Mouse (Mus musculus) hindbrain, embryonic 12.5 days (tissue): ENCODE results near the gene Sel1l. TPM values are rescaled to one million over a fixed set of nuclear protein-coding genes. Genes with fewer than 3 reads are reported as not detected.
A peak's percentile ranks its signal among the peaks of the same experiment; 100 is the strongest.

Source experiments
- ATAC-seq: fragments of 200-750 bp; cut with Nextera tagmentation; 2 replicates; pipeline ENCODE4 v1.8.0; 2017; ENCODE audit warnings: moderate TSS enrichment; ENCODE audit not compliant: low FRiP score
- H3K27ac ChIP-seq: fragments of 300-500 bp; sonication (generic); 2 replicates; pipeline ENCODE4 v1.5.1; 2016; ENCODE audit warnings: mild to moderate bottlenecking
- H3K27me3 ChIP-seq: fragments of 300-500 bp; sonication (generic); 2 replicates; pipeline ENCODE4 v1.6.1; 2016; ENCODE audit warnings: mild to moderate bottlenecking
- H3K36me3 ChIP-seq: fragments of 300-500 bp; sonication (generic); 2 replicates; pipeline ENCODE4 v1.6.1; 2016; ENCODE audit warnings: mild to moderate bottlenecking
- H3K4me1 ChIP-seq: fragments of 300-500 bp; sonication (generic); 2 replicates; pipeline ENCODE4 v1.6.1; 2016
- H3K4me2 ChIP-seq: fragments of 300-500 bp; sonication (generic); replicated peaks from 2 replicates; pipeline ENCODE4 v1.6.1; 2016; ENCODE audit warnings: mild to moderate bottlenecking
- H3K4me3 ChIP-seq: fragments of 300-500 bp; sonication (generic); 2 replicates; pipeline ENCODE4 v1.5.1; 2016; ENCODE audit warnings: mild to moderate bottlenecking
- H3K9ac ChIP-seq: fragments of 300-500 bp; sonication (generic); 2 replicates; pipeline ENCODE4 v1.6.1; 2016; ENCODE audit warnings: mild to moderate bottlenecking, moderate library complexity
- H3K9me3 ChIP-seq: fragments of 300-500 bp; sonication (generic); replicated peaks from 2 replicates; pipeline ENCODE4 v1.6.1; 2016; ENCODE audit warnings: mild to moderate bottlenecking
- WGBS: fragments of 180-500 bp; shearing (Covaris S2); methylation state at CpG from one replicate; pipeline ENCODE4 v1.1.7; 2016; 5-methylcytosine and 5-hydroxymethylcytosine counted together
- polyA plus RNA-seq: library from polyadenylated mRNA; unstranded; fragments of >200 nt; fragmentation: Nextera tagmentation; extraction: Ambion mirVana; gene quantifications from 2 replicates; pipeline ENCODE4 v1.2.1, GENCODE M21; 2016

Gene Sel1l
- polyA plus RNA-seq = 93.1 and 94.7 TPM in 2 replicates

GRCm38 (mm10) chr12:91849045-91849467 lies at the start of gene Sel1l:
Gene Sel1l (minus strand): TSS chr12:91849157.
- H3K27ac ChIP-seq = peak within 1 kb of the TSS; percentile 77
- H3K4me2 ChIP-seq = peak within 1 kb of the TSS; percentile 81
- WGBS = under 1% methylated on average over 34 of the region's 35 CpGs
- no peaks in the 10 kb centered on the region for H3K27me3 ChIP-seq
- peak within 1 kb of the TSS; percentile 89 for H3K9ac ChIP-seq
- H3K4me1 ChIP-seq = peaks cover 14% of the 10 kb centered on the region
- H3K36me3 ChIP-seq = no peaks in the 10 kb centered on the region
- no peaks in the 10 kb centered on the region for H3K9me3 ChIP-seq
- peak within 1 kb of the TSS; percentile 89 for H3K4me3 ChIP-seq
- ATAC-seq = peak; percentile 100

- Histone ChIP-seq H3K36me3 (no peaks in the 10 kb centered on the region), H3K27ac (no peak overlapping the region), H3K9me3 (no peaks in the 10 kb centered on the region), H3K27me3 (no peaks in the 10 kb centered on the region), H3K9ac (no peak overlapping the region), H3K4me1 (no peaks in the 10 kb centered on the region), H3K4me2 (no peak overlapping the region), H3K4me3 (no peak overlapping the region)
- 82% methylated on average over 9 of the region's 9 CpGs for WGBS
- no peak for ATAC-seq
Measured at GRCm38 (mm10) chr12:91892622-91893560, 43.9 kb upstream of the Sel1l start.

GRCm38 (mm10) chr12:91880431-91880830 lies 31.5 kb upstream of the Sel1l start:
- Histone ChIP-seq H3K4me1 (peaks cover 12% of the 10 kb centered on the region; the same call in 1 of the 2 replicates), H3K4me2 (no peak overlapping the region), H3K9ac (no peak overlapping the region), H3K9me3 (no peaks in the 10 kb centered on the region), H3K27me3 (no peaks in the 10 kb centered on the region), H3K4me3 (no peak overlapping the region), H3K27ac (no peak overlapping the region), H3K36me3 (no peaks in the 10 kb centered on the region)
- no peak for ATAC-seq
- 82% methylated on average over 13 of the region's 13 CpGs for WGBS

GRCm38 (mm10) chr12:91878912-91879250 lies 29.9 kb upstream of the Sel1l start:
- Histone ChIP-seq H3K9ac (no peak overlapping the region), H3K36me3 (no peaks in the 10 kb centered on the region), H3K9me3 (no peaks in the 10 kb centered on the region), H3K27ac (no peak overlapping the region), H3K4me1 (peaks cover 15% of the 10 kb centered on the region; the same call in 1 of the 2 replicates), H3K27me3 (no peaks in the 10 kb centered on the region), H3K4me3 (no peak overlapping the region), H3K4me2 (no peak overlapping the region)
- WGBS = 69% methylated on average over 8 of the region's 8 CpGs
- ATAC-seq = no peak

- H3K4me1 ChIP-seq = peaks cover 15% of the 10 kb centered on the region; the same call in 1 of the 2 replicates
- no peaks in the 10 kb centered on the region for H3K9me3 ChIP-seq
- WGBS = 67% methylated on average over 21 of the region's 21 CpGs
- H3K36me3 ChIP-seq = no peaks in the 10 kb centered on the region
- H3K4me2 ChIP-seq = no peak overlapping the region
- ATAC-seq = peak; percentile 63
- peak overlapping the region; percentile 41; the same call in 1 of the 2 replicates for H3K27ac ChIP-seq
- no peaks in the 10 kb centered on the region for H3K27me3 ChIP-seq
- no peak overlapping the region for H3K9ac ChIP-seq
- H3K4me3 ChIP-seq = no peak overlapping the region
Measured at GRCm38 (mm10) chr12:91878056-91878911, 29.3 kb upstream of the Sel1l start.

GRCm38 (mm10) chr12:91877646-91878045 lies 28.7 kb upstream of the Sel1l start:
- no peak overlapping the region for H3K4me2 ChIP-seq
- H3K27ac ChIP-seq = no peak overlapping the region; the same call in 1 of the 2 replicates
- WGBS = 48% methylated on average over 5 of the region's 5 CpGs

GRCm38 (mm10) chr12:91870671-91871070 lies 21.7 kb upstream of the Sel1l start:
- no peak for ATAC-seq
- Histone ChIP-seq H3K9ac (no peak overlapping the region), H3K9me3 (no peaks in the 10 kb centered on the region), H3K4me2 (no peak overlapping the region), H3K27me3 (no peaks in the 10 kb centered on the region), H3K36me3 (no peaks in the 10 kb centered on the region), H3K27ac (no peak overlapping the region), H3K4me1 (peaks cover 4% of the 10 kb centered on the region; the same call in 1 of the 2 replicates), H3K4me3 (no peak overlapping the region)
- WGBS = 92% methylated on average over 11 of the region's 11 CpGs

More at GRCm38 (mm10) chr12:91877646-91878045, 28.7 kb upstream of the Sel1l start:
- H3K9ac ChIP-seq = no peak overlapping the region
- H3K4me1 ChIP-seq = peaks cover 15% of the 10 kb centered on the region; the same call in 1 of the 2 replicates
- H3K4me3 ChIP-seq = no peak overlapping the region
- ATAC-seq = peak; percentile 48; the same call in 1 of the 2 replicates
- no peaks in the 10 kb centered on the region for H3K27me3 ChIP-seq
- H3K36me3 ChIP-seq = no peaks in the 10 kb centered on the region
- H3K9me3 ChIP-seq = no peaks in the 10 kb centered on the region

GRCm38 (mm10) chr12:91869352-91869751 lies 20.4 kb upstream of the Sel1l start:
- 83% methylated on average over 4 of the region's 4 CpGs for WGBS
- H3K27me3 ChIP-seq = no peaks in the 10 kb centered on the region
- no peaks in the 10 kb centered on the region for H3K36me3 ChIP-seq
- H3K4me1 ChIP-seq = no peaks in the 10 kb centered on the region
- H3K9me3 ChIP-seq = no peaks in the 10 kb centered on the region
- H3K4me2 ChIP-seq = no peak overlapping the region
- H3K9ac ChIP-seq = no peak overlapping the region
- H3K27ac ChIP-seq = no peak overlapping the region
- no peak for ATAC-seq
- H3K4me3 ChIP-seq = no peak overlapping the region

GRCm38 (mm10) chr12:91854330-91854729 lies 5.4 kb upstream of the Sel1l start:
- H3K9ac ChIP-seq = no peak overlapping the region
- WGBS = 76% methylated on average over 8 of the region's 8 CpGs

GRCm38 (mm10) chr12:91848394-91849044 lies 438 bp downstream of the Sel1l start:
- 5% methylated on average over 33 of the region's 33 CpGs for WGBS
- ATAC-seq = peak; percentile 75
- Histone ChIP-seq H3K9me3 (no peaks in the 10 kb centered on the region), H3K4me2 (peak overlapping the region; percentile 81), H3K4me1 (peaks cover 14% of the 10 kb centered on the region), H3K27ac (peak overlapping the region; percentile 77), H3K36me3 (no peaks in the 10 kb centered on the region), H3K4me3 (peak overlapping the region; percentile 89), H3K9ac (peak overlapping the region; percentile 89), H3K27me3 (no peaks in the 10 kb centered on the region)

More at GRCm38 (mm10) chr12:91854330-91854729, 5.4 kb upstream of the Sel1l start:
- Histone ChIP-seq H3K27me3 (no peaks in the 10 kb centered on the region), H3K9me3 (no peaks in the 10 kb centered on the region), H3K27ac (no peak overlapping the region), H3K36me3 (no peaks in the 10 kb centered on the region), H3K4me1 (no peaks in the 10 kb centered on the region), H3K4me2 (no peak overlapping the region), H3K4me3 (no peak overlapping the region)
- ATAC-seq = no peak

GRCm38 (mm10) chr12:91846038-91846437 lies 2.9 kb downstream of the Sel1l start:
- no peaks in the 10 kb centered on the region for H3K9me3 ChIP-seq
- H3K4me2 ChIP-seq = no peak overlapping the region
- no peaks in the 10 kb centered on the region for H3K27me3 ChIP-seq
- no peak overlapping the region for H3K4me3 ChIP-seq
- ATAC-seq = no peak
- no peak overlapping the region for H3K9ac ChIP-seq
- peaks cover 14% of the 10 kb centered on the region for H3K4me1 ChIP-seq
- no peak overlapping the region for H3K27ac ChIP-seq
- peaks cover 14% of the 10 kb centered on the region for H3K36me3 ChIP-seq
- 85% methylated on average over 6 of the region's 6 CpGs for WGBS
